Mouse (Mus musculus) adrenal gland, postnatal 0 days (tissue): Measurements from ENCODE around the gene Adamts14. TPM values are rescaled to one million over a fixed set of nuclear protein-coding genes. Genes with fewer than 3 reads are reported as not detected.

Source experiments
- polyA plus RNA-seq: library from polyadenylated mRNA; unstranded; fragments of >200 nt; fragmentation: Nextera tagmentation; extraction: Ambion mirVana; gene quantifications from 2 replicates; pipeline ENCODE4 v1.2.1, GENCODE M21; 2015

Gene Adamts14
- polyA plus RNA-seq: 1.5 and 1.8 TPM in 2 replicates

DNA sequence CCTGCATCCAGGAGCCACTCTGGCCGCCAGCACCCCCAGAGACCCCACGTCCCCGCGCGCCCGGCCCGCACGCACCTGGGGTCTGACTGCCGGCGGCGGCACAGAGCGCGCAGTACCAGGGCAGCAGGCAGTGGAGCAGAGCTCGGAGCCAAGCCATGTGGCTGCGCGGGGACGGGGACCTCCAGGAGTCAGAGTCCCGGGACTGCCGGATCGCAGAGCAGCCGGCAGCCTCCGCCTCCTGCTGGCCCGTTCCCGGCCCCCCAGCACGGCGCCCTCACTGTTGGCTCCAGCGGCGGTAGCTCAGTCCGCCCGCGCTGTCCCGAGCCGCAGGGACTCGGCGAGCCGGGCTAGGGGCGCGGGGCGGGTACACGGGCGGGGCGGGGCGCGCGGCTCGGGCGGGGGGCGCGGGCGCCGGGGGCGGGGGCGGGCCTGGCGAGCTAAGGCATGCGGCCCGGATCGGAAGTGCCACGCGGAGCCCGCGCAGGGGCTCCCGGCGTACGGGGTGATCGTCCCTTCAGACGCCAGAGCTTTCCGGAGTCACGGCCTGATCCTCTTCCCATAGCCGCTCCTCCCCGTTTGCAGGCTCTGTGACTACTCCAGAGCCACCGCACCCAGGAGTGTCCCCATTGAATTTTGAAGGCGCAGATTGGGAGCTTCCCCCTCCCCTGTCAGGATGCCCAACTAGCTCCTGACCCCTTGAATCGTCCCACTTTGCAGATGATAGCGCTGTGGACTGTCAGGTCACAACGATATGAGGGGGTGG lies at the start of gene Adamts14:
TSS of gene Adamts14 (minus strand) at position 358 of the 763 bp plus-strand sequence.

DNA sequence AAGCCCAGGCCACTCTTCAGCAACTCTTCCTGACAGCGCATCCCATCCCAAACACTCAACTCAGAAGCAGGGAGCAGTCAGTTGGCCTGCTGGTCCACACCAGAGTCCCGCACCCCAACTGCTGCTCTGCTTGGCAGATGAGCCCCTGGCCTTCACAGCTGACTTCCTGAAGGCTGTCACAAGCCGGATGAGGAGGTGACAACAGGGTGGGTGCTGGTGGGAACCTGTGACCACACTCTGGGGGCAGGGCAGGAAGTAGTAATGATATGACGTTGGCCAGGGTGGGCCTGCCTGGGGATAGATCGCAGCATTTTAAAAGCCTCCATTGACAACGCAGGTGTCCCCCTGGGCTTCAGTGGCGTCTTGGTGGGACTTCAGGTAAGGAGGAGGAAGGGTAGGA lies 24.2 kb upstream of the Adamts14 start, which contains the start of gene Prf1:
TSS of gene Prf1 (plus strand) at position 357 of the 400 bp plus-strand sequence.

DNA sequence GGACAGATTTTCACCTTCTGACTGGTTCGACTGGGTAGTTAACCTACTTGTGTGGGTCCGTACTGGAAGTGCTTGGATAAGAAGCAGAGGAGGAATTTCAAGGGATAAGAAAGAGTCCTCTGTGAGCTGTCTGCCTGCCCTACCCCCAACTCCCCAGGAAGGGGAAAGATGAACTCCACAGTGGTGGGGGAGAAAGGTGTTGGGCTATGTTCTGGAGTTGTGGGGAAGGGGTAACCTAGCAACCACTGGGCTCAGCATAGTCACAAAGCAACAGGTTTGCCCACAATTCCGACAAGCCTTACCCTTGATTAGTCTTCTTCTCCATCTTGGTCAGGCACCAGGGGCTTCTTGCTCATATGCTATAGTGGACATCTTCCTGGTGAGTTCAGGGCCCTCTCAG lies 101.6 kb downstream of the Adamts14 start, which contains the start of gene Tbata:
TSS of gene Tbata (plus strand) at position 301 of the 400 bp plus-strand sequence.

DNA sequence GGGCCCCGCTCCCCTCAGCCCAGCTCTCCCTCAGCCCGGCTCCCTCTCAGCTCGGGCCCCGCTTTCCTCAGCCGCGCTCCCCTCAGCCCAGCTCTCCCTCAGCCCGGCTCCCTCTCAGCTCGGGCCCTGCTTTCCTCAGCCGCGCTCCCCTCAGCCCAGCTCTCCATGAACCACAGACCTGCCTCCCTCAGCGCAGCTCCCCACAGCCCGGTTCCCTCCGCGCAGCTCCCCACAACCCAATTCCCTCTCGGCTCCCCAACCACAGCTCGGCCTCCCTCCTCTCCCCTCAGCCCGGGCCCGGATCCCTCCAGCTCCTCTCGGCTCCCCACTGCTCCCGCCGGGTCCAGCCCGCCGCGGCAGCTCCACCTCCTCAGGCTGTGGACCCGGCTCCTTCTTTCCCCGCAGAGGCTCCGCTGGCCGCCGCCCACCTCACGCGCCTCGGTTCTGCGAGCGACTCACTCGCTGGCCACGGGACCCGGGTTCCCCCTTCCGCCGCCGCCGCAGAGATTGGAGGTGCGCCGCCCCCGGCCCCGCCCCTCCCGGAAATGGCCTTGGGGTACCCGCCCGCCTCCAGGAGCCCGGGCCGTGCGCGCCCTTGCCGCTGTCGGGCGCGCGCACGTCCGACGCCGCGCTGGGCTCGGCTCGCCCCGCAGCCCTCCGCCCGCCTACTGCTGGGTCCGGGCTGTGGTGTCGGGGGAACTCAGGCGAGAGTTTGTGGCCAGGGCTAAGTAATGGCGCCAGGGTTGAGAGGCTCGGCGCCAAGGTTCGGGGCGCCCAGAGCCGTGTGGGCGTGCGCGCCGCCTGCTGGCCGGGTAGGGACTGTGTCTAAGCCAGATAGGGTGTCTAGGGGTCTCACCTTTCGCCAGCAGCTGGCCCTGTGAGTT lies 125.8 kb downstream of the Adamts14 start, which contains the start of gene Sgpl1:
TSS of gene Sgpl1 (minus strand) at position 547 of the 884 bp plus-strand sequence.

Other genes starting within 250 kb of the Adamts14 start
- 53.9 and 85.4 TPM in 2 replicates for gene Pcbd1, start 184.1 kb downstream of the Adamts14 start, polyA plus RNA-seq
- 30.3 and 50.5 TPM in 2 replicates for gene Sgpl1, start 125.7 kb downstream of the Adamts14 start, polyA plus RNA-seq
- 0.14 and 0.22 TPM in 2 replicates for gene Tbata, start 101.5 kb downstream of the Adamts14 start, polyA plus RNA-seq
- gene Prf1, start 24.4 kb upstream of the Adamts14 start, polyA plus RNA-seq: not detected in 2 replicates
- 11.5 and 12.7 TPM in 2 replicates for gene Pald1, start 110.1 kb upstream of the Adamts14 start, polyA plus RNA-seq
- gene Nodal, start 144.5 kb upstream of the Adamts14 start, polyA plus RNA-seq: 0.20 TPM in 1 of 2 replicates, not detected in the other
- 31.9 and 57.1 TPM in 2 replicates for gene Eif4ebp2, start 179.2 kb upstream of the Adamts14 start, polyA plus RNA-seq
- 4.7 and 8.8 TPM in 2 replicates for gene Lrrc20, start 202.4 kb upstream of the Adamts14 start, polyA plus RNA-seq